ENCODE assay signal across 18 mouse cellular contexts in genomic region chr4:148823281-148823680, GRCm38 (mm10). TPM values are rescaled to one million over a fixed set of nuclear protein-coding genes. Genes with fewer than 3 reads are reported as not detected.
DNase-seq lines count a peak whose midpoint lies in the region; ATAC-seq and TF ChIP-seq lines count a peak whose summit lies in the region.
"Had no signal": no experiment of that assay in that cellular context is flagged by ENCODE, and none has a peak within 500 bp of the region (broad histone marks: within the 10 kb centered on the region; RNA-seq: fewer than 3 reads in every experiment).

No protein-coding gene starts in this region.

- peaks cover 4% of the 10 kb centered on the region; the same call in 1 of the 2 replicates for H3K36me3 ChIP-seq in forebrain, embryonic 10.5 days (replicated peaks)
- no peaks in the 10 kb centered on the region for H3K36me3 ChIP-seq in forebrain, postnatal 0 days (ENCODE audit: insufficient read depth)
- H3K36me3 ChIP-seq in heart, embryonic 15.5 days, result no peaks in the 10 kb centered on the region
- no peaks in the 10 kb centered on the region for H3K36me3 ChIP-seq in midbrain, embryonic 15.5 days (replicated peaks)
- no peaks in the 10 kb centered on the region for H3K36me3 ChIP-seq in midbrain, embryonic 14.5 days (ENCODE audit: control insufficient read depth, insufficient read depth, low read length)
- H3K36me3 ChIP-seq in small intestine, adult 2 months (ENCODE audit: control insufficient read depth, insufficient read depth, low read length), result peaks cover 3% of the 10 kb centered on the region; the same call in 1 of the 2 replicates
- H3K36me3 ChIP-seq: embryonic facial prominence, embryonic 13.5 days; heart, embryonic 13.5 days; hindbrain, embryonic 15.5 days had no signal

- peaks cover 53% of the 10 kb centered on the region for H3K4me1 ChIP-seq in forebrain, embryonic 10.5 days
- H3K4me1 ChIP-seq in forebrain, postnatal 0 days (ENCODE audit: insufficient read depth), result no peaks in the 10 kb centered on the region
- H3K4me1 ChIP-seq in heart, embryonic 15.5 days (replicated peaks), result peaks cover 65% of the 10 kb centered on the region
- H3K4me1 ChIP-seq in midbrain, embryonic 15.5 days, result peaks cover 8% of the 10 kb centered on the region; the same call in 1 of the 2 replicates
- H3K4me1 ChIP-seq in midbrain, embryonic 14.5 days (ENCODE audit: control insufficient read depth, insufficient read depth, low read length), result 0 out of 2 replicates have a peak, but pooled peaks cover 2% of the 10 kb centered on the region
- H3K4me1 ChIP-seq in small intestine, adult 2 months (ENCODE audit: control insufficient read depth, insufficient read depth, insufficient read length, low read length), result peaks cover 52% of the 10 kb centered on the region

- no peak for TF ChIP-seq CTCF in forebrain, postnatal 0 days (IDR thresholded peaks at IDR 0.05; ENCODE audit: low read depth)
- no peak for TF ChIP-seq CTCF in small intestine, adult 2 months (IDR thresholded peaks at IDR 0.05; ENCODE audit: extremely low read depth, insufficient read length, insufficient replicate concordance, low read depth, low read length)

- 86% methylated on average over 8 of the region's 8 CpGs for WGBS in forebrain, embryonic 10.5 days
- WGBS in forebrain, postnatal 0 days, result 66% methylated on average over 8 of the region's 8 CpGs
- WGBS in heart, embryonic 15.5 days, result 63% methylated on average over 8 of the region's 8 CpGs
- 69% methylated on average over 8 of the region's 8 CpGs for WGBS in midbrain, embryonic 15.5 days
- 70% methylated on average over 8 of the region's 8 CpGs for WGBS in midbrain, embryonic 14.5 days
- 26% methylated on average over 8 of the region's 8 CpGs for WGBS in small intestine, adult 2 months

- ATAC-seq in forebrain, postnatal 0 days, result no peak
- ATAC-seq in heart, embryonic 15.5 days (replicated peaks; ENCODE audit: insufficient number of reproducible peaks, insufficient read depth, low FRiP score, low read depth), result no peak
- 0 out of 2 replicates have a peak, but pooled peaks have one; percentile 27 for ATAC-seq in midbrain, embryonic 15.5 days (replicated peaks)
- no peak for ATAC-seq in midbrain, embryonic 14.5 days (ENCODE audit: low FRiP score, low TSS enrichment)
- ATAC-seq: forebrain, embryonic 16.5 days; intestine, embryonic 16.5 days had no signal

- no peak for TF ChIP-seq POLR2A in small intestine, adult 2 months (IDR thresholded peaks at IDR 0.05; ENCODE audit: low read depth, low read length)

- no peak overlapping the region for H3K9ac ChIP-seq in forebrain, postnatal 0 days
- no peak overlapping the region for H3K9ac ChIP-seq in heart, embryonic 15.5 days
- H3K9ac ChIP-seq in midbrain, embryonic 15.5 days, result no peak overlapping the region
- no peak overlapping the region for H3K9ac ChIP-seq in midbrain, embryonic 14.5 days (replicated peaks; ENCODE audit: low read length)
- H3K9ac ChIP-seq: embryonic facial prominence, embryonic 13.5 days; heart, embryonic 13.5 days; hindbrain, embryonic 15.5 days had no signal

- no peak overlapping the region for H3K4me2 ChIP-seq in forebrain, postnatal 0 days (ENCODE audit: low read depth)
- H3K4me2 ChIP-seq in heart, embryonic 15.5 days, result no peak overlapping the region
- no peak overlapping the region for H3K4me2 ChIP-seq in midbrain, embryonic 15.5 days
- H3K4me2 ChIP-seq in midbrain, embryonic 14.5 days (ENCODE audit: low read length), result no peak overlapping the region
- H3K4me2 ChIP-seq: embryonic facial prominence, embryonic 13.5 days; heart, embryonic 13.5 days; hindbrain, embryonic 15.5 days had no signal

- peaks cover 15% of the 10 kb centered on the region for H3K9me3 ChIP-seq in forebrain, embryonic 10.5 days
- H3K9me3 ChIP-seq in forebrain, postnatal 0 days (ENCODE audit: low read length), result no peaks in the 10 kb centered on the region
- H3K9me3 ChIP-seq in heart, embryonic 15.5 days (replicated peaks), result no peaks in the 10 kb centered on the region
- H3K9me3 ChIP-seq in midbrain, embryonic 15.5 days, result no peaks in the 10 kb centered on the region
- peaks cover 4% of the 10 kb centered on the region; the same call in 1 of the 2 replicates for H3K9me3 ChIP-seq in midbrain, embryonic 14.5 days (ENCODE audit: control insufficient read depth, low read length)
- H3K9me3 ChIP-seq: heart, embryonic 13.5 days; hindbrain, embryonic 15.5 days had no signal

- peaks cover 56% of the 10 kb centered on the region for H3K27me3 ChIP-seq in forebrain, embryonic 10.5 days (ENCODE audit: poor library complexity, severe bottlenecking)
- H3K27me3 ChIP-seq in forebrain, postnatal 0 days (ENCODE audit: insufficient read depth, low read length), result no peaks in the 10 kb centered on the region
- H3K27me3 ChIP-seq in heart, embryonic 15.5 days, result no peaks in the 10 kb centered on the region
- H3K27me3 ChIP-seq in midbrain, embryonic 15.5 days (replicated peaks), result peaks cover 4% of the 10 kb centered on the region; the same call in 1 of the 2 replicates
- H3K27me3 ChIP-seq in midbrain, embryonic 14.5 days (ENCODE audit: control insufficient read depth, insufficient read depth, low read length), result peaks cover 6% of the 10 kb centered on the region; the same call in 1 of the 2 replicates
- H3K27me3 ChIP-seq in small intestine, adult 2 months (ENCODE audit: control insufficient read depth, insufficient read depth, low read length), result no peaks in the 10 kb centered on the region

- no peak overlapping the region for H3K4me3 ChIP-seq in forebrain, embryonic 10.5 days
- H3K4me3 ChIP-seq in forebrain, postnatal 0 days (ENCODE audit: low read depth, low read length), result no peak overlapping the region
- H3K4me3 ChIP-seq in heart, embryonic 15.5 days, result no peak overlapping the region
- no peak overlapping the region for H3K4me3 ChIP-seq in midbrain, embryonic 15.5 days
- no peak overlapping the region for H3K4me3 ChIP-seq in midbrain, embryonic 14.5 days (replicated peaks; ENCODE audit: low read depth, low read length)
- H3K4me3 ChIP-seq in small intestine, adult 2 months (ENCODE audit: low read depth, low read length), result no peak overlapping the region
- H3K4me3 ChIP-seq: embryonic facial prominence, embryonic 13.5 days; heart, embryonic 13.5 days; hindbrain, embryonic 15.5 days had no signal

- H3K27ac ChIP-seq in forebrain, embryonic 10.5 days, result 0 out of 2 replicates have a peak overlapping the region, but pooled peaks have one; percentile 27
- H3K27ac ChIP-seq in forebrain, postnatal 0 days (ENCODE audit: low read depth, low read length), result no peak overlapping the region
- peak overlapping the region; percentile 29; the same call in 1 of the 2 replicates for H3K27ac ChIP-seq in heart, embryonic 15.5 days
- no peak overlapping the region for H3K27ac ChIP-seq in midbrain, embryonic 15.5 days
- no peak overlapping the region for H3K27ac ChIP-seq in midbrain, embryonic 14.5 days (replicated peaks; ENCODE audit: low read depth, low read length)
- H3K27ac ChIP-seq in small intestine, adult 2 months (ENCODE audit: insufficient read depth, low read depth, low read length), result peak overlapping the region; percentile 39
- H3K27ac ChIP-seq: embryonic facial prominence, embryonic 13.5 days; hindbrain, embryonic 15.5 days had no signal

- no peak for DNase-seq in forebrain, embryonic 10.5 days (ENCODE audit: extremely low spot score, low spot score)
- DNase-seq in forebrain, postnatal 0 days, result no peak
- DNase-seq in heart, adult 11 months, result no peak
- DNase-seq in midbrain, embryonic 14.5 days, result no peak
- DNase-seq in left cerebral cortex, adult 8-10 months (ENCODE audit: low spot score in 2 of 2), result no peak
- DNase-seq: adrenal gland, postnatal 10 days; cerebellum, adult 11-12 months; cerebellum, adult 9-10 months; cerebellum, postnatal 25 days; gastrocnemius, postnatal 36 days had no signal

RNA-seq across cellular contexts. Expression of gene Casz1, which starts 19.1 kb away (rescaled TPM):
- polyA plus RNA-seq in forebrain, embryonic 10.5 days (2016; fragmentation: Nextera tagmentation; extraction: Ambion mirVana), result 4.4 and 4.7 TPM in 2 replicates
- 1.2 and 3.1 TPM in 2 replicates for total RNA-seq in forebrain, postnatal 0 days (2014; rRNA removed)
- polyA plus RNA-seq in forebrain, postnatal 0 days (2015; fragmentation: Nextera tagmentation; extraction: Ambion mirVana), result 0.65 and 1.1 TPM in 2 replicates
- 20.7 and 22.6 TPM in 2 replicates for polyA plus RNA-seq in heart, embryonic 15.5 days (2015; fragmentation: Nextera tagmentation; extraction: Ambion mirVana)
- 2.8 and 2.9 TPM in 2 replicates for polyA plus RNA-seq in midbrain, embryonic 15.5 days (2015; fragmentation: Nextera tagmentation; extraction: Ambion mirVana)
- 2.1 and 3.1 TPM in 2 replicates for polyA plus RNA-seq in midbrain, embryonic 14.5 days (2014; fragmentation: Nextera tagmentation; extraction: Ambion mirVana)
- 46.4 and 120 TPM in 2 replicates for polyA plus RNA-seq in small intestine, adult 2 months (2012; rRNA removed)
- 1 to 10 TPM; 1.2 to 2.4 (median 1.7) TPM for total RNA-seq in left cerebral cortex, adult 8-10 months (2022)

Comparison
In these comparisons a context has a peak if more than half of its experiments do, and no peak if none do; other contexts are left out.
1. H3K27ac ChIP-seq: peak in forebrain, embryonic 10.5 days (single experiment), heart, embryonic 15.5 days (single experiment) and small intestine, adult 2 months (single experiment); none in forebrain, postnatal 0 days (single experiment), midbrain, embryonic 15.5 days (single experiment) and midbrain, embryonic 14.5 days (single experiment).